Mouse (Mus musculus): ENCODE measurements around the gene Ces4a.

GRCm38 (mm10) chr8:105182201-105182600 is 50.6 kb downstream of the Ces4a start:
- no peak for TF ChIP-seq CTCF (IDR thresholded peaks at IDR 0.05; ENCODE audit: extremely low read depth, insufficient read depth, low read length)
- no peak for TF ChIP-seq POLR2A (IDR thresholded peaks at IDR 0.05; ENCODE audit: extremely low read depth, insufficient read depth, low read length)
